Mouse (Mus musculus) neural tube, embryonic 11.5 days (tissue): ENCODE measurements around the gene Mindy4. TPM values are rescaled to one million over a fixed set of nuclear protein-coding genes. Genes with fewer than 3 reads are reported as not detected.
A peak's percentile ranks its signal among the peaks of the same experiment; 100 is the strongest.

Experiments
- ATAC-seq: fragments of 200-750 bp; cut with Nextera tagmentation; 2 replicates; pipeline ENCODE4 v1.8.0; 2017; ENCODE audit warnings: moderate number of reproducible peaks, mild to moderate bottlenecking, moderate TSS enrichment, moderate library complexity; ENCODE audit not compliant: insufficient read depth, low FRiP score, low TSS enrichment
- DNase-seq: peaks from one replicate; pipeline ENCODE4 v3.0.0-alpha.2; 2015; ENCODE audit warnings: low spot score
- H3K27ac ChIP-seq: fragments of 300-500 bp; sonication (generic); 2 replicates; pipeline ENCODE4 v1.5.1; 2014; ENCODE audit warnings: low read depth, mild to moderate bottlenecking, low read length
- H3K27me3 ChIP-seq: fragments of 300-500 bp; sonication (generic); 2 replicates; pipeline ENCODE4 v1.6.1; 2014; ENCODE audit warnings: mild to moderate bottlenecking, low read length, mixed read lengths; ENCODE audit not compliant: control insufficient read depth, insufficient read depth
- H3K36me3 ChIP-seq: fragments of 300-500 bp; sonication (generic); 2 replicates; pipeline ENCODE4 v1.6.1; 2014; ENCODE audit warnings: mild to moderate bottlenecking, low read length, moderate library complexity, mixed read lengths; ENCODE audit not compliant: control insufficient read depth, insufficient read depth
- H3K4me1 ChIP-seq: fragments of 300-500 bp; sonication (generic); 2 replicates; pipeline ENCODE4 v1.6.1; 2014; ENCODE audit warnings: low read length, mixed read lengths; ENCODE audit not compliant: control insufficient read depth, insufficient read depth
- H3K4me2 ChIP-seq: fragments of 300-500 bp; sonication (generic); 2 replicates; pipeline ENCODE4 v1.6.1; 2014; ENCODE audit warnings: low read depth, mild to moderate bottlenecking, moderate library complexity
- H3K4me3 ChIP-seq: fragments of 300-500 bp; sonication (generic); 2 replicates; pipeline ENCODE4 v1.5.1; 2014; ENCODE audit warnings: low read depth, low read length
- H3K9ac ChIP-seq: fragments of 300-500 bp; sonication (generic); 2 replicates; pipeline ENCODE4 v1.6.1; 2014; ENCODE audit warnings: mild to moderate bottlenecking, low read length
- H3K9me3 ChIP-seq: fragments of 300-500 bp; sonication (generic); 2 replicates; pipeline ENCODE4 v1.6.1; 2016; ENCODE audit warnings: low read length; ENCODE audit not compliant: control insufficient read depth
- WGBS: fragments of 180-500 bp; shearing (Covaris S2); extraction: QIAGEN DNeasy Blood & Tissue Kit; methylation state at CpG from one replicate; pipeline ENCODE4 v1.1.7; 2014; 5-methylcytosine and 5-hydroxymethylcytosine counted together
- polyA plus RNA-seq: library from polyadenylated mRNA; unstranded; fragments of >200 nt; fragmentation: Nextera tagmentation; extraction: Ambion mirVana; gene quantifications from 2 replicates; pipeline ENCODE4 v1.2.1, GENCODE M21; 2014

The Mindy4 gene
- polyA plus RNA-seq: 13.7 and 14.4 TPM in 2 replicates

GRCm38 (mm10) chr6:55202913-55203910, at the start of gene Mindy4:
Mindy4 (plus strand) TSS chr6:55203383.
- Histone ChIP-seq H3K4me2 (peak within 1 kb of the TSS; percentile 46), H3K4me1 (no peaks in the 10 kb centered on the region), H3K27ac (peak within 1 kb of the TSS; percentile 49), H3K9me3 (no peaks in the 10 kb centered on the region), H3K36me3 (no peaks in the 10 kb centered on the region), H3K4me3 (peak within 1 kb of the TSS; percentile 38), H3K27me3 (no peaks in the 10 kb centered on the region), H3K9ac (peak within 1 kb of the TSS; percentile 52)
- 3% methylated on average over 33 of the region's 33 CpGs for WGBS
- ATAC-seq (peak; percentile 97), DNase-seq (peak; percentile 95)

DNA sequence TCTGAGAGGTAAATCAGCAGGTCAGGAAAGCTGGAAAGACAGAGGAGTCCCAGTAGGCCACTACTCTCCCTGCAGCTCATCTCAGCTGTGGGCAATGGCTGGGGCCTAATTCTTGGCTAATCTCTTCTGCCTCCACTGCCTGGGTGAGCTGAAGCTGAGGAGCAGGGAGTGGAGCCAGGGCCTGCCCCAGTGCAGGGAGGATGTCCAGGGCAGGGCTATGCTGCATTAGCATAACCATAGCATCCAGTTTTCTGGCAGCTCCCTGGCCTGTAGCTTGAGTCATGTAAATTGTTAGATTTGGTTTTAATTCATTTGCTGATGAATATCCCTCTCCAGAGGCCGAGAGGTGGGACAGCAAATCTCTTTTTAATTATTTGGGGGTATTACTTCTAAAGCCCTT, 43.9 kb upstream of the Mindy4 start:
- 65% methylated on average over 1 of the region's 1 CpGs for WGBS
- Histone ChIP-seq H3K4me3 (no peak overlapping the region), H3K9ac (no peak overlapping the region), H3K4me1 (no peaks in the 10 kb centered on the region), H3K4me2 (no peak overlapping the region), H3K36me3 (no peaks in the 10 kb centered on the region), H3K27ac (no peak overlapping the region), H3K9me3 (no peaks in the 10 kb centered on the region), H3K27me3 (peaks cover 33% of the 10 kb centered on the region)
- no peak for DNase-seq
- ATAC-seq: no peak

DNA sequence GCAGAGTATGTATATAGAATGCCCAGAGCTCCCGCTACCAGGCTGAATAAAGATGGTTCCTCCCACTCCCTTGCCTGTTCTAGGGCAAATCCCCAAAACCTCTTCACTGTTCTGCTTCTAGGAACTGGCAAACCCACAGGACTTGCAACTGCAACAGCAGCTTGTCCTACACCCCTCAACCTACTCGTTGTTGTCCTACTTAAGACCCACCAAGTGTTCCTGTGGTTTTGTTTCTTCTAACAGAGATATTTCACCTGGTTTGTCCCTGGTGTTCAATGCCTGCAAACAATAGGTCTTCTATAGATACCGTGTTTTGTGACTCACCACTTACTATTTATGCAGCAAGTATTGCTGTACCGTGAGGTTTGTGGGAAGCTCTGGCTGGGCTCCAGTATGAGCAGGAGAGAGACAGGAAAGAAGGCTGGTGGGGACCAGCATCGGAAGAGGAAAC, 41.8 kb upstream of the Mindy4 start:
- H3K4me2 ChIP-seq: no peak overlapping the region
- H3K4me1 ChIP-seq: no peaks in the 10 kb centered on the region
- ATAC-seq (no peak), DNase-seq (no peak)
- H3K27ac ChIP-seq: no peak overlapping the region
- H3K9ac ChIP-seq: no peak overlapping the region
- H3K36me3 ChIP-seq: no peaks in the 10 kb centered on the region
- 88% methylated on average over 5 of the region's 5 CpGs for WGBS
- H3K9me3 ChIP-seq: no peaks in the 10 kb centered on the region
- H3K4me3 ChIP-seq: no peak overlapping the region
- H3K27me3 ChIP-seq: peaks cover 49% of the 10 kb centered on the region

DNA sequence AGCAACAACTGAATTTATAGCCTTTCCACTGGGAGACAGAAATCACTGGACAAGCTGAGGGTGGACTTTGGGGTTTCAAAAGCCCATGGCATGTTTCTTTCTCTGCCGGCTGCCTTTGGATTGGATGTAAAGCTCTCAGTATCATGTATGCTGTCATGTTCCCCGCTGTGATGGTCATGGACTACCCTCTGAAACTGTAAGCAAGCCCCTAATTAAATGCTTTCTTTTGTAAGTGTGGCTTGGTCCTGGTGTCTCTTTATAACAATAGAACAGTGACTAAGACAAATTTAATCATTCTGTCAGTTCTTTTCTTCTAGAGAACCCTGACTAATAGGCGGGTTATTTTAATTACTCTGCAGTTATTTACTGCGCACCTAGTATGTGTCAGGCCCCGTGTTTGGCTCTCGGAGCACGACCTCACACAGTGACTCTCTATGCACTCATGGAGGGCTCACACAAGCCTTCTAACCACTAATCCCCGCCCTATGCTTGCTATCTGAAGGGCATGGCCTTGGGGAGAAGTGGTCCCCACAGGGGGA, 40.1 kb upstream of the Mindy4 start:
- 47% methylated on average over 8 of the region's 8 CpGs for WGBS
- Histone ChIP-seq H3K4me2 (no peak overlapping the region), H3K4me1 (no peaks in the 10 kb centered on the region), H3K27ac (no peak overlapping the region), H3K4me3 (no peak overlapping the region), H3K27me3 (peaks cover 57% of the 10 kb centered on the region), H3K36me3 (no peaks in the 10 kb centered on the region), H3K9me3 (no peaks in the 10 kb centered on the region), H3K9ac (no peak overlapping the region)
- peak; percentile 84 for ATAC-seq
- peak; percentile 33 for DNase-seq

DNA sequence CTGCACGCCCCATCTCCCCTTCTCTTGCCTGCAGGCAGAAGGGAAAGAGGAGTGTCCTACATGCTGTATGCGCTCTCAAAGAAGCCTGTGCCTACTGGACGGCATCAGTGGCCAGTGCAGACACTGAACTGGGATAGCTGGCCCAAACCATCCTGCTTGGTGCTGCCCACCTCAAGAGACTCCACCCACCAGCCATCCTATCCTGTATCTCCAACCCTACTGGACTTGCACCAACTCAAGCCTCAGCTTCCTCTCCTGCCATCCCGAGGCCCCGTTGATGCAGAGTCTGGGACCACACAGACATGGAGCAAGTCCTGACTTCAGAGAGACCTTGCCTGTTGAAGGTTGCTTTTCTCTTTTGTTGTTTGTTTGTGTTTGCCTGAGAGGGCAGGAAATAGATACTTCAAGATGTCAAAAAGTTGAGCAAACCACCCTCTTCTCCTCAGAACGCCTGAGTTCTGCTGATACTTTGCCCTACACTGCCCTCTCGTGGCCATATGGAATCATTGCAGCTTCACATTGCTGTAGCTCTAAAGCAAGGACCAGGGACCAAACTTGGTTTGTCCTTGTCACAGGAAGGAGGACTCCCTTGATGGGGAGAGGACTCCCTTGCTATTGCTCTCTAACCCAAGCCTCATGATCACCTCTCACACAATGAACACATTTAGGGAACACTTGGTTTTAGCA, 36.3 kb upstream of the Mindy4 start:
- DNase-seq: peak; percentile 74
- 62% methylated on average over 7 of the region's 7 CpGs for WGBS
- no peaks in the 10 kb centered on the region for H3K9me3 ChIP-seq
- H3K4me2 ChIP-seq: no peak overlapping the region
- H3K4me1 ChIP-seq: no peaks in the 10 kb centered on the region
- ATAC-seq: no peak
- H3K36me3 ChIP-seq: no peaks in the 10 kb centered on the region
- H3K27me3 ChIP-seq: peaks cover 39% of the 10 kb centered on the region
- H3K27ac ChIP-seq: no peak overlapping the region
- H3K4me3 ChIP-seq: no peak overlapping the region
- H3K9ac ChIP-seq: no peak overlapping the region

DNA sequence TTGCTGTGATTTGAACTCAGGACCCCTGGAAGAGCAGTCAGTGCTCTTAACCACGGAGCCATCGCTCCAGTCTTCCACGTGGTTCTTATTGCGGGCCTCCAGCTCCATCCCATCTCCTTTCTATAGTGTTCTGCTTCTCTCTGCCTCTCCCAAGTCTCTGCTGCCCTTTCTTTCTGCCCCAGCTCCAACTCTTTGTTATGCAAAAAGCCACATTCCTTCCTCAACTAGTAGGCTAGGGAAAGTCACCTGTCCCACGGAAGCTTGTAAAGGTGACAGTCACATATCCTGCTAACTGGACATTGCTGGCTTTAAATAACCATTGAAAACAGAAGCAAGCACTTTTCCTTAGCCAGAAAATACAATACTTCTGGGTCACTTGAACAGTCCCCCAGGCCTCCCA, 33.4 kb upstream of the Mindy4 start:
- Histone ChIP-seq H3K4me3 (no peak overlapping the region), H3K27ac (no peak overlapping the region), H3K36me3 (no peaks in the 10 kb centered on the region), H3K27me3 (peaks cover 30% of the 10 kb centered on the region), H3K9ac (no peak overlapping the region), H3K9me3 (no peaks in the 10 kb centered on the region), H3K4me2 (no peak overlapping the region), H3K4me1 (0 out of 2 replicates have a peak, but pooled peaks cover 5% of the 10 kb centered on the region)
- no peak for DNase-seq
- ATAC-seq: no peak
- WGBS: 62% methylated on average over 5 of the region's 5 CpGs

DNA sequence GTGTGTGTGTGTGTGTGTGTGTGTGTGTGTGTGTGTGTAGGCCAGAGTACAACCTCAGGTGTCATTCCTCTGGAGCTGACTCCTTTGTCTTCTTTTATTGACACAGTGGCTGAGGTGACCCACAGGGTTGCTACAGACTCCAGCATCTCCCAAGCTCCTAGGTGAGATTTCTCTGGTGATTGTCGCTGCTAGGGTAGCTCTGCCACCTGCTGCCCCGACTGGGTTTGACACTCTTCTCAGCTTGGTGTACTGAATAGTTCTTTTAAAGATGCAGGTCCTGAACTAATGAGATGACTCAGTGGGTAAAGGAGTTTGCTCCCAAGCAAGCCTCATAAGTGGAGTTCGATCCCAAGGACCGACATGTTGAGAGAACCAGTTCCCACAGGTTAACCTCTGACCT, 31.5 kb upstream of the Mindy4 start:
- Histone ChIP-seq H3K4me1 (0 out of 2 replicates have a peak, but pooled peaks cover 5% of the 10 kb centered on the region), H3K9me3 (no peaks in the 10 kb centered on the region), H3K27ac (no peak overlapping the region), H3K4me2 (no peak overlapping the region), H3K4me3 (no peak overlapping the region), H3K36me3 (no peaks in the 10 kb centered on the region), H3K9ac (no peak overlapping the region), H3K27me3 (peaks cover 23% of the 10 kb centered on the region)
- DNase-seq: no peak
- WGBS: 57% methylated on average over 4 of the region's 4 CpGs
- ATAC-seq: no peak

DNA sequence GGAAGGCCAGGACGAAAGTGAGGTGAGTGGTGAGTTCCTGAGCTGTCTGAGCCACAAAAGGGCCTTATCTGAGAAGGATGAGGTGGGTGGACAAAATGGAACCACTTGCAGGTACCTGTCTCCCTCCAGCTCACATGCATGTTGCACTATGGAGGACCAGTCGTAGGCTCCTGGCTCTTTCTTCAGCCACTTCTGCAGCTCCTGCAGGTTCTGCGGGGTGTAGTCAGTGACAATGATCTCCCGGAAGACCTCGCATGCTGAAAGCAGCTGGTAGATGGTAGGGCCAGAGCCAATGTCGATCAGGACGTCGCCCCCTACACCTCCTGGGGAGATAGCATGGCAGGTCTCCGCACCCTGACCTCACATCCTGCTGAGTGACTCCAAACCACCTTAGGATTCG, 30.0 kb upstream of the Mindy4 start:
- DNase-seq: no peak
- WGBS: 54% methylated on average over 10 of the region's 10 CpGs

More for the DNA sequence above, 30.0 kb upstream of the Mindy4 start:
- no peak for ATAC-seq
- Histone ChIP-seq H3K4me1 (0 out of 2 replicates have a peak, but pooled peaks cover 5% of the 10 kb centered on the region), H3K4me3 (no peak overlapping the region), H3K4me2 (no peak overlapping the region), H3K36me3 (no peaks in the 10 kb centered on the region), H3K27me3 (peaks cover 16% of the 10 kb centered on the region), H3K9ac (no peak overlapping the region), H3K27ac (no peak overlapping the region), H3K9me3 (no peaks in the 10 kb centered on the region)
